Mouse (Mus musculus) E14TG2a.4 (cell line): Measurements from ENCODE around the gene Pllp.
A peak's percentile ranks its signal among the peaks of the same experiment; 100 is the strongest.

ENCODE experiments used
- CTCF ChIP-seq: conservative IDR thresholded peaks from 2 replicates; pipeline ENCODE4 v1.5.1; 2014; ENCODE audit warnings: low read length
- NANOG ChIP-seq: IDR thresholded peaks from 2 replicates; pipeline ENCODE4 v1.6.1; 2014; ENCODE audit warnings: borderline replicate concordance, low read length, mixed read lengths

GRCm38 (mm10) chr8:94658031-94658430 lies 38.0 kb downstream of the Pllp start:
- TF ChIP-seq CTCF (peak; percentile 41), NANOG (no peak)
